Mouse (Mus musculus) liver, embryonic 11.5 days (tissue): ENCODE measurements around the gene Raver1. TPM values are rescaled to one million over a fixed set of nuclear protein-coding genes. Genes with fewer than 3 reads are reported as not detected.

Experiments
- ATAC-seq: fragments of 200-750 bp; cut with Nextera tagmentation; replicated peaks from 2 replicates; pipeline ENCODE4 v1.8.0; 2017; ENCODE audit warnings: moderate number of reproducible peaks, mild to moderate bottlenecking, moderate TSS enrichment, moderate library complexity; ENCODE audit not compliant: low FRiP score
- DNase-seq: peaks from one replicate; pipeline ENCODE4 v3.0.0-alpha.2; 2017; ENCODE audit warnings: low spot score
- H3K27ac ChIP-seq: fragments of 300-500 bp; sonication (generic); 2 replicates; pipeline ENCODE4 v1.5.1; 2014; ENCODE audit warnings: mild to moderate bottlenecking, low read depth, low read length, control low read depth
- H3K27me3 ChIP-seq: fragments of 300-500 bp; sonication (generic); replicated peaks from 2 replicates; pipeline ENCODE4 v1.6.1; 2014; ENCODE audit warnings: low read length, mixed read lengths; ENCODE audit not compliant: control insufficient read depth, insufficient read depth
- H3K36me3 ChIP-seq: fragments of 300-500 bp; sonication (generic); 2 replicates; pipeline ENCODE4 v1.6.1; 2014; ENCODE audit warnings: mild to moderate bottlenecking, low read length, moderate library complexity, mixed read lengths; ENCODE audit not compliant: control insufficient read depth, insufficient read depth
- H3K4me1 ChIP-seq: fragments of 300-500 bp; sonication (generic); replicated peaks from 2 replicates; pipeline ENCODE4 v1.6.1; 2014; ENCODE audit warnings: low read length, mixed read lengths; ENCODE audit not compliant: control insufficient read depth, insufficient read depth
- H3K4me2 ChIP-seq: fragments of 300-500 bp; sonication (generic); 2 replicates; pipeline ENCODE4 v1.6.1; 2014; ENCODE audit warnings: mild to moderate bottlenecking, control low read depth, moderate library complexity
- H3K4me3 ChIP-seq: fragments of 300-500 bp; sonication (generic); 2 replicates; pipeline ENCODE4 v1.5.1; 2014; ENCODE audit warnings: low read depth, low read length, control low read depth
- H3K9ac ChIP-seq: fragments of 300-500 bp; sonication (generic); 2 replicates; pipeline ENCODE4 v1.6.1; 2014; ENCODE audit warnings: low read depth, low read length, control low read depth
- H3K9me3 ChIP-seq: fragments of 300-500 bp; sonication (generic); 2 replicates; pipeline ENCODE4 v1.6.1; 2016; ENCODE audit warnings: low read length, inconsistent platforms, mixed read lengths; ENCODE audit not compliant: control insufficient read depth
- WGBS: fragments of 180-500 bp; shearing (Covaris S2); extraction: QIAGEN DNeasy Blood & Tissue Kit; methylation state at CpG from one replicate; pipeline ENCODE4 v1.1.7; 2014; 5-methylcytosine and 5-hydroxymethylcytosine counted together
- polyA plus RNA-seq: library from polyadenylated mRNA; unstranded; fragments of >200 nt; fragmentation: Nextera tagmentation; extraction: Ambion mirVana; gene quantifications from 2 replicates; pipeline ENCODE4 v1.2.1, GENCODE M21; 2014

The Raver1 gene
- polyA plus RNA-seq, 1 experiment from 2014 or later = 89.8 TPM

DNA sequence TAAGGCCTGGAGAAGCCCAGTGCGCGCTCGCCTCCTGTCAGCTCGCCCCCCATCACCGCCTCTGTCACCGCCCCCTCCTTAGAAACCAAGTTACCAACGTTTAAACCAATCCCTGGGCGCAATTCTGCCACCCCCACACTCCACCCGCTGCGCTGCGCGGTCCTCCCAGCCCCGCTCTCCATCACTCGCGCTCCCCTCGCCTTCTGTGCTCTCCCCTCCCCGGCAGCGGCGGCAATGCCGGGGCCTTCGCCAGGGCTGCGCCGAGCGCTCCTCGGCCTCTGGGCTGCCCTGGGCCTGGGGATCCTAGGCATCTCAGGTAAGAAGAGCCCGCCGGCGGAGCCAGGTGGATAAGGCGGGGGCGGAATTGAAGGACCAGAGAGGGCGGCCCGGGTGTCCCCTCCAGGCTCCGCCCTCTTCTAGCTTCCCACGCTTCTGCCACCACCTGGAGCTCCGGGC is 59.9 kb downstream of the Raver1 start, which contains the start of gene Icam5:
Icam5 (plus strand) TSS at position 178 of the 456 bp plus-strand sequence.
- H3K4me1 ChIP-seq = peaks cover 45% of the 10 kb centered on the region
- peak within 1 kb of the TSS; percentile 48 for H3K9ac ChIP-seq
- H3K36me3 ChIP-seq = no peaks in the 10 kb centered on the region
- under 1% methylated on average over 35 of the region's 35 CpGs for WGBS
- H3K27ac ChIP-seq = peak within 1 kb of the TSS; percentile 77
- peak within 1 kb of the TSS; percentile 100 for H3K4me2 ChIP-seq
- DNase-seq (no peak), ATAC-seq (no peak)
- peak within 1 kb of the TSS; percentile 65 for H3K4me3 ChIP-seq
- no peaks in the 10 kb centered on the region for H3K9me3 ChIP-seq
- H3K27me3 ChIP-seq = peaks cover 53% of the 10 kb centered on the region

DNA sequence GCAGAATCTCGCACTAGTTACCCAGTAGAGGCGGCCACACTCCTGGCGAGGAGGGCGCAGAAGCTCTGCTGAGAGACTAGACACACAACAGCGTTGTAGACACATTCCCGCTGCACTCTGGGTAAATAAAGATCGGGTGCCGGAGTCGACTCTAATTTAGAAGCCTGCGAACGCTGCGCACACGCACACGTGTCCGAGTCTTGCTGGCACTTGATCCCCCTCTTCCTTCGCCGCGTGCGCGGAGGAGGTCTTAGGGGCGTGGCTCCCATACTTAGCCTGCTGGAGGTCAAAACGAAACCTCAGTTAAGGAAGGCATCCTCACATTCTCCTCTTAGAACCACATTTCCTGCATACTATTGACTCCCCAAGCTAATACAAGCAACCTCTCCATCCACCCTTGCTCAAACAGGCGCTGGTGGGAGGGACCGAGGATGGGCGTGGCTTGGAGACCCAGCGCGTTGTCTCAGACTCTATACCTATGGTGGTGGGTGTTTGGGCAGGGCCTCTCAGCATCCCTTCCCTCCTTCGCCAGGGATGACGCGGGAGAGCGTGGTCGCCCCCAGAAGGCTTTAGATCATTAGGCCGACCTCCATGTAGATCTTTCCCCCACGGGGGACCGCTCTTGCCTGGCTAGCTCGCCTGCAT is 60.4 kb downstream of the Raver1 start:
- Histone ChIP-seq H3K9ac (peak overlapping the region; percentile 48), H3K27ac (peak overlapping the region; percentile 77), H3K27me3 (peaks cover 48% of the 10 kb centered on the region), H3K4me3 (peak overlapping the region; percentile 65), H3K4me2 (peak overlapping the region; percentile 100), H3K36me3 (no peaks in the 10 kb centered on the region), H3K9me3 (no peaks in the 10 kb centered on the region), H3K4me1 (peaks cover 46% of the 10 kb centered on the region)
- DNase-seq (no peak), ATAC-seq (peak; percentile 3; the same call in 1 of the 2 replicates)
- WGBS = under 1% methylated on average over 36 of the region's 36 CpGs

- peak overlapping the region; percentile 86 for H3K27ac ChIP-seq
- no peaks in the 10 kb centered on the region for H3K36me3 ChIP-seq
- peaks cover 42% of the 10 kb centered on the region for H3K27me3 ChIP-seq
- ATAC-seq (peak; percentile 70), DNase-seq (peak; percentile 76)
- H3K4me1 ChIP-seq = peaks cover 46% of the 10 kb centered on the region
- H3K4me3 ChIP-seq = peak overlapping the region; percentile 65
- H3K9ac ChIP-seq = peak overlapping the region; percentile 68
- WGBS = under 1% methylated on average over 13 of the region's 13 CpGs
- no peaks in the 10 kb centered on the region for H3K9me3 ChIP-seq
- H3K4me2 ChIP-seq = peak overlapping the region; percentile 100
Measured at GRCm38 (mm10) chr9:21030781-21031250, 61.0 kb downstream of the Raver1 start.

DNA sequence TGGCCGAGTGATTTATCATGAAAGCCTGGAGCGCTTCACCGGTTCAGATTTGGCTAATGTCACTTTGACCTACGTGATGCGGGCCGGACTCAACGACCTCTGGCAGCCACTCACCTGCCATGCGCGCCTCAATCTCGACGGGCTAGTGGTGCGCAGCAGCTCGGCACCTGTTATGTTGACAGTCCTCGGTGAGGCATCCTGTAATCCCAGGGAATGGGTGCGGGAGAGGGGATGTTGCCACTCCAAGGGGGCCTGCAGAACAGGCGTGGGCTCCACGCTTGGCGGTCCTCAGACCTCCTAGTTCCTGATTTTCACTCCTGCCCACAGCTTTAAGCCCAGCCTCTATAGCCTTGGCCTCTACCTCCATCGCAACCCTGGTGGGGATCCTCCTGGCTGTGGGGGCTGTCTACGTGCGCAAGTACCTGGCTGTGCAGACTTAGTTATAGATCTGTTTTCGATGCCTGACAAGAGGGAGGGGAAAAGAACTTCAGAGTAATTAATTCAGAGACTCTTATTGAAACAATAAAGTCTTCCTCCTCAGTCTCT is 61.7 kb downstream of the Raver1 start:
- no peak for ATAC-seq
- peak overlapping the region; percentile 86 for H3K27ac ChIP-seq
- WGBS = 13% methylated on average over 22 of the region's 22 CpGs
- peaks cover 46% of the 10 kb centered on the region for H3K4me1 ChIP-seq
- H3K27me3 ChIP-seq = peaks cover 35% of the 10 kb centered on the region
- H3K36me3 ChIP-seq = no peaks in the 10 kb centered on the region
- H3K9ac ChIP-seq = peak overlapping the region; percentile 68
- peak overlapping the region; percentile 65 for H3K4me3 ChIP-seq
- DNase-seq = no peak
- no peaks in the 10 kb centered on the region for H3K9me3 ChIP-seq
- H3K4me2 ChIP-seq = peak overlapping the region; percentile 100

DNA sequence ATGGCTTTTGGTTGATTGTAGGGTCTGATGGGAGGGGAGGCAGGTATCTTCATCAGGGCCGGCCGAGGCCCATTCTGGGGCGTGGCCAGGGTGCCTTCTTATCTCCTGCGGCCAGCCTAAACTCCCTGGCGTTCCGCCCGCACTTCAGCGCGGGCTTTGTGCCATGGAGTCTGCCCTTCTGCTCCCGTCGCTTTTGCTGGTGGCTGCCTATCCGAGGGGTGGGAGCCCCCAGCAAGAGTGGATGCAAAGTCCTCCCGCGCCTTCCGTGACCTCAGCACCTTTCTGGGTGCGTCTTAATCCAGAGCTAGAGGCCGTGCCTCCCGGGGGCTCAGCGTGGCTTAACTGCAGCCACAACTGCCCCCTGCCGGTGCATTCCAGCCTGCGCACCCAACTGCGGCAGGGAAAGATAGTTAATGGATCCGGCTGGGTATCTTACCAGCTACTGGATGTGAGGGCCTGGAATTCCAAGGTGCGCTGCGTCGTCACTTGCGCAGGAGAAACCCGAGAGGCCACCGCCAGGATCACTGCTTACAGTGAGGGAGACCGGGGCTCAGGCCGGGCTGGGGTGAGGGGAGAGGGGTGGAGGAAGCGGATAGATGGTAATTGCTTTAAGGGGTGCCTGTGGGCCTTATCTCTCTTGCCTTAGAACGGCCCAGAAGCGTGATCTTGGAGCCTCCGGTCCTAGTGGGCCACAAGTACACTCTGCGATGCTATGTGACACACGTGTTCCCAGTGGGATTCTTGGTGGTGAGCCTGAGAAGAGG is 62.3 kb downstream of the Raver1 start, which contains the start of gene Icam4:
Icam4 (plus strand) TSS at position 83 of the 764 bp plus-strand sequence.
- Histone ChIP-seq H3K9ac (peak within 1 kb of the TSS; percentile 68), H3K4me3 (peak within 1 kb of the TSS; percentile 65), H3K4me2 (peak within 1 kb of the TSS; percentile 100), H3K4me1 (peaks cover 43% of the 10 kb centered on the region), H3K36me3 (no peaks in the 10 kb centered on the region), H3K27me3 (peaks cover 29% of the 10 kb centered on the region), H3K27ac (peak within 1 kb of the TSS; percentile 86), H3K9me3 (no peaks in the 10 kb centered on the region)
- WGBS = 2% methylated on average over 37 of the region's 37 CpGs
- ATAC-seq = peak; percentile 80
- peak; percentile 85 for DNase-seq

GRCm38 (mm10) chr9:21028560-21029110 is 63.2 kb downstream of the Raver1 start:
- 0 out of 2 replicates have a peak overlapping the region, but pooled peaks have one; percentile 65 for H3K4me3 ChIP-seq
- ATAC-seq = no peak
- whole genome bisulfite sequencing = 61% methylated on average over 6 of the region's 6 CpGs
- H3K9me3 ChIP-seq = no peaks in the 10 kb centered on the region
- peaks cover 43% of the 10 kb centered on the region for H3K4me1 ChIP-seq
- peak overlapping the region; percentile 100 for H3K4me2 ChIP-seq
- DNase-seq = no peak
- no peaks in the 10 kb centered on the region for H3K36me3 ChIP-seq
- peak overlapping the region; percentile 51 for H3K9ac ChIP-seq
- peaks cover 22% of the 10 kb centered on the region for H3K27me3 ChIP-seq
- peak overlapping the region; percentile 86 for H3K27ac ChIP-seq

DNA sequence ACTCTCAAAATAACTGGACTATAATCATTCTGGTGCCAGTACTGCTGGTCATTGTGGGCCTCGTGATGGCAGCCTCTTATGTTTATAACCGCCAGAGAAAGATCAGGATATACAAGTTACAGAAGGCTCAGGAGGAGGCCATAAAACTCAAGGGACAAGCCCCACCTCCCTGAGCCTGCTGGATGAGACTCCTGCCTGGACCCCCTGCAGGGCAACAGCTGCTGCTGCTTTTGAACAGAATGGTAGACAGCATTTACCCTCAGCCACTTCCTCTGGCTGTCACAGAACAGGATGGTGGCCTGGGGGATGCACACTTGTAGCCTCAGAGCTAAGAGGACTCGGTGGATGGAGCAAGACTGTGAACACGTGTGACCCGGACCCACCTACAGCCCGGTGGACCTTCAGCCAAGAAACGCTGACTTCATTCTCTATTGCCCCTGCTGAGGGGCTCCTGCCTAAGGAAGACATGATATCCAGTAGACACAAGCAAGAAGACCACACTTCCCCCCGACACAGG is 64.0 kb downstream of the Raver1 start:
- ATAC-seq (no peak), DNase-seq (no peak)
- Histone ChIP-seq H3K36me3 (no peaks in the 10 kb centered on the region), H3K4me2 (no peak overlapping the region), H3K27me3 (peaks cover 14% of the 10 kb centered on the region), H3K9ac (peak overlapping the region; percentile 13; the same call in 1 of the 2 replicates), H3K4me1 (peaks cover 39% of the 10 kb centered on the region), H3K4me3 (no peak overlapping the region), H3K9me3 (no peaks in the 10 kb centered on the region), H3K27ac (peak overlapping the region; percentile 86)
- WGBS = 61% methylated on average over 8 of the region's 8 CpGs

- H3K9me3 ChIP-seq = no peaks in the 10 kb centered on the region
- peaks cover 4% of the 10 kb centered on the region for H3K27me3 ChIP-seq
- H3K27ac ChIP-seq = no peak overlapping the region
- WGBS = 92% methylated on average over 12 of the region's 12 CpGs
- no peak overlapping the region for H3K4me2 ChIP-seq
- ATAC-seq = no peak
- no peaks in the 10 kb centered on the region for H3K36me3 ChIP-seq
- H3K4me3 ChIP-seq = no peak overlapping the region
- H3K4me1 ChIP-seq = peaks cover 29% of the 10 kb centered on the region
- DNase-seq = no peak
- no peak overlapping the region for H3K9ac ChIP-seq
Measured at GRCm38 (mm10) chr9:21026849-21027248, 65.0 kb downstream of the Raver1 start.
